ENCODE assay signal across 10 mouse cellular contexts in the genomic region with DNA sequence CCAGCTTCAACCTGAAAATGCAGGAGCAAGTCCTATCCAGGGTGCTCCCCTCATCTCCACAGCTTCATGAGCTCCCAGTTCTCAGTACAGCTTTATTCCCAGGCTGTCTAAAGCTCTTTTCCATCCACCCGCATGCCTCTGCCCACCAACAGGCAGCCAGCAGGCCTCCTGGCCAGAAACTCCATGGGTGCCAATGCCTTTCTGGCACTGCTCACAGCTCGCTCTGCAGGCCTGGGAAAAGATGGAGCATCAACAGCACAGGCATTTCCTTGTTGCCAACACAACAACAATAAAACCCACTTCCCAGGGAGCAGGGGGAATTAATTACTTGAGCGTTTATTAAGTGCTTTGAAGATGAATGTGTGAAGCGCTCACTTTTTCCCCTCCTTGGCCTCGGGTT.
DNase-seq lines count a peak whose midpoint lies in the region; ATAC-seq lines count a peak whose summit lies in the region.
"Had no signal": no experiment of that assay in that cellular context is flagged by ENCODE, and none has a peak within 500 bp of the region (broad histone marks: within the 10 kb centered on the region; RNA-seq: fewer than 3 reads in every experiment).

No protein-coding gene starts in this region.

- 0 out of 2 replicates have a peak, but pooled peaks cover 5% of the 10 kb centered on the region for H3K9me3 ChIP-seq in neural tube, embryonic 15.5 days (replicated peaks)
- H3K9me3 ChIP-seq: liver, embryonic 13.5 days had no signal

- no peak overlapping the region for H3K9ac ChIP-seq in neural tube, embryonic 15.5 days (replicated peaks)
- H3K9ac ChIP-seq: liver, embryonic 13.5 days had no signal

- 0 out of 2 replicates have a peak overlapping the region, but pooled peaks have one; percentile 45 for H3K27ac ChIP-seq in neural tube, embryonic 15.5 days (replicated peaks)
- H3K27ac ChIP-seq: liver, embryonic 13.5 days had no signal

- no peak overlapping the region for H3K4me2 ChIP-seq in neural tube, embryonic 15.5 days
- H3K4me2 ChIP-seq: liver, embryonic 13.5 days had no signal

- no peaks in the 10 kb centered on the region for H3K27me3 ChIP-seq in neural tube, embryonic 15.5 days (replicated peaks)
- H3K27me3 ChIP-seq: liver, embryonic 13.5 days had no signal

- H3K36me3 ChIP-seq in neural tube, embryonic 15.5 days = no peaks in the 10 kb centered on the region
- H3K36me3 ChIP-seq: liver, embryonic 13.5 days had no signal

- intact Hi-C loops in heart, postnatal 14 days (cut with DNase I) = no loop called here

- peaks cover 10% of the 10 kb centered on the region for H3K4me1 ChIP-seq in neural tube, embryonic 15.5 days
- H3K4me1 ChIP-seq: liver, embryonic 13.5 days had no signal

- peak; percentile 65 for ATAC-seq in frontal cortex, adult (ENCODE audit: low TSS enrichment)
- no peak for ATAC-seq in neural tube, embryonic 15.5 days (ENCODE audit: low FRiP score)
- ATAC-seq: intestine, postnatal 0 days had no signal

- DNase-seq in kidney, adult 11 months = peak; percentile 12
- DNase-seq in kidney, adult 9 months = no peak
- peak; percentile 55 to 69 for DNase-seq in layer of hippocampus, postnatal 10 days (ENCODE audit: low spot score in 2 of 2)
- no peak for DNase-seq in heart, postnatal 14 days
- no peak for DNase-seq in gastrocnemius, postnatal 25 days
- DNase-seq: heart, adult 11 months; liver, embryonic 13.5 days had no signal

- H3K4me3 ChIP-seq in neural tube, embryonic 15.5 days (replicated peaks) = no peak overlapping the region
- H3K4me3 ChIP-seq: liver, embryonic 13.5 days had no signal

- 17% methylated on average over 5 of the region's 5 CpGs for WGBS in neural tube, embryonic 15.5 days

Comparison
In these comparisons a context has a peak if more than half of its experiments do, and no peak if none do; other contexts are left out.
1. DNase-seq: peak in kidney, adult 11 months (single experiment) and layer of hippocampus, postnatal 10 days (2 of 2); none in kidney, adult 9 months (single experiment), heart, postnatal 14 days (0 of 2) and gastrocnemius, postnatal 25 days (single experiment).